Mouse (Mus musculus): ENCODE measurements at regions not wholly inside any gene's neighbourhood (a gene's known extent, or its start where the extent isn't known, plus 50 kb on each side); places are given as distances from the start of the nearest gene placed in this dataset.

GRCm38 (mm10) chr14:101297841-101298240 is 97.7 kb upstream of the Prr30 start:
- TF ChIP-seq POLR2A (IDR thresholded peaks at IDR 0.05; ENCODE audit: insufficient read depth, low read depth, low read length) = no peak
- TF ChIP-seq CTCF (IDR thresholded peaks at IDR 0.05; ENCODE audit: insufficient read depth, low read depth, low read length) = no peak
